Mouse (Mus musculus) adrenal gland, postnatal 10 days (tissue): Measurements from ENCODE around the gene Efcab5. TPM values are rescaled to one million over a fixed set of nuclear protein-coding genes. Genes with fewer than 3 reads are reported as not detected.

Experiments
- DNase-seq: peaks from one replicate; pipeline ENCODE4 v3.0.0; 2021; ENCODE audit warnings: mixed read lengths
- long read RNA-seq, 2 experiments: library from polyadenylated mRNA; stranded (forward); transcript quantifications; one replicate each; pipeline ENCODE4 v2.0.0; 2021
- total RNA-seq, 2 experiments: library from RNA; stranded (reverse); gene quantifications; 2 replicates each; pipeline ENCODE4 v1.2.3; 2021

The Efcab5 gene
- under 1 TPM; 0.18 to 0.60 TPM for total RNA-seq
- long read RNA-seq, experiment 1, result 0 reads
- long read RNA-seq, experiment 2, result 0 reads

DNA sequence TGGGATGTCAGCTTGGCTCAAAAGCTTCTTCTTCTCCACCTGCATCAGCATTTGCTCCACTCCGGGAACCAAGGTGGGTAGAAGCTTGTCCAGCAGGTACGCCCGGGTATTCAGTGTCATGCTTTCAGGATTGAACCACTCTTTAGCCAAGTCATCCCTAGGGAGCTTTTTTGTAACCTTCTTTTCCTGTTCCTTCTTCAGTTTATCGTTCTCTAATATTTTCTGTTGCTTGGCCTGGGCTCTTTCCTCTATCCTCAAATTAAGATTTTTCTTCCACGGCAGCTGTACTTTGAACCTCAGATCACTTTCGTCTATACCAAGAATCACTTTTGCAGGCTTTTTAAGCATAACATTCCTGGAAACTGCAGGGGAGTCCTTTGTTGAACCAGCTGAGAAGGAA lies at the start of gene Efcab5:
TSS of gene Efcab5 (minus strand) at position 101 of the 400 bp plus-strand sequence.
- DNase-seq, result no peak

GRCm38 (mm10) chr11:77235267-77235666 lies 46.5 kb upstream of the Efcab5 start:
- no peak for DNase-seq

DNA sequence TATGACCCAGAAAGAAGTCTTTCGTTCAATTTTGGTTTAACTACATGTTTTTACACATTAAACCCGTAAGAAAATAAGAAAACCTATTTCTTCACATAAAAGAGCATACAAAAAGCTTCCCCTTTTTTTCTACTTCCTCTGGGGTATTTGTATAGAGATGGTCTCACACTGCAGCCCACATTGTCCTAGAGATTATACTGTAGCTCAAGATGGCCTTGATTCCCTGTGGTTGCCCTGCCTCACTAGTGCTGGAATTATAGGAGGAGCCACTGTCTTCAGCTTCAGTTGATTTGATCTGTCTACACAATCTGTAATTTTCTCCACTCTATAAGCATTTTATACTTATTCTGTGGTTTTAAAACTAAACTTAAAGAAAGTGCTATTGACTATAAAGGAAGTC lies 42.7 kb upstream of the Efcab5 start:
- DNase-seq, result no peak

DNA sequence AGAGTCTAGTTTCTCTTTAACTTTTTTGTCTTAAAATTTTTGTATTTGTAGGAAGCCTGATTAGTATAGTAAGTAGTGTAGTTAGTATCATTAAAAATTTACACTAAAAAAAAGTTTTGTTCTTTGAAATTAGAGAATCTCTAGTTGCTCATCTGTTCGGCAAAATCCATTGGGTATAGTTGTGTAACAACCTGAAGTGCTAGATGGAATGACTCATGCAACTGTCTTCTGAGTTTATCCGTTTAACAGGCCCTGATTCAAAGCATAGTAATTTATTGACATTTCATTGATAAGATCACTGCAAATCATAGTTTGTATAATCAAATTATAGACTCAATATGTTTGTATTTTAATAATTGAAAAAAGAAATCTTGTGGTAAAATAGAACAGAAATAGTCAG lies 42.0 kb upstream of the Efcab5 start:
- DNase-seq, result no peak

- no peak for DNase-seq
Observed at GRCm38 (mm10) chr11:77216761-77217130, 28.0 kb upstream of the Efcab5 start.

GRCm38 (mm10) chr11:77215951-77216760 lies 27.4 kb upstream of the Efcab5 start, which contains the start of gene Ssh2:
Ssh2 (plus strand) TSS chr11:77216287.
- peak; percentile 90 for DNase-seq

DNA sequence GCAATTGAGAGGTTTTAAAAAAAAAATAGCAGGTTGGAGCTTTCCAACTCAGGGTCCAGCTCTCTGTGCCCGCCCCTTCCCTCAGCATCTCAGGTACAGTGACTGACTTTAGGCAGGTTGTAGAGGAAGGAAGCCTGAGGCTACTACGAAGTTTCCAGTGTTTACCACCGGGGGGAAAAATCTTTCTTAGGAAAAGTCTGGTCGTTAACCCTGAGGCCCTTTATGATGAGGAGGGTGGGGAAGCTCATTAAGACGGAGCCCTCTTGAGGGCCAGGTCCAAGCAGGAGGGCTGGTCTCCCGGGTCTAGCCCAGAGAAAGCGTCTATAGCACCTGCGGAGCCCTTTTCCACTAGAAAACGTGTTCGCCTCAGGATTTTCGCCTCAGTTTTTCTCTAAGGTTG lies 26.7 kb upstream of the Efcab5 start:
- DNase-seq, result peak; percentile 1

- DNase-seq, result peak; percentile 69
Observed at GRCm38 (mm10) chr11:77214755-77215154, 26.0 kb upstream of the Efcab5 start.

- no peak for DNase-seq
Observed at GRCm38 (mm10) chr11:77214142-77214692, 25.4 kb upstream of the Efcab5 start.

DNA sequence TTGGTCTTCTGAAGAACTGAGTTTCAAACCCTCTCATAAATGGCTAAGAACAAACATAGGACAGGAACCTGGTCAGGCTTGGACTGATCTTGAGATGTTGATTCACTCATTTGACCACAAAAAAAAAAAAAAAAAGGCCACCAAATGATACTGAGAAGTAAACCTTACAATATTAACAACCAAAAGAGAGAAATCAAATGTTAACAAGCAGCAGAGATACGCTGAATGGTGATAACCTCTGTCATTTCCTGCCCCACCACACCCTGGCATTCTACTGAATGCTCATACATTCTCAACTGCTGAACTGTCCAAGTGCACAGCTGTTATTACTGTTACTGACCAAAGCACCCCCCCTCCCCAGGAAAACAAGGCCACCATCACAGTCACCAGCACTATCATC lies 11.9 kb upstream of the Efcab5 start:
- no peak for DNase-seq

DNA sequence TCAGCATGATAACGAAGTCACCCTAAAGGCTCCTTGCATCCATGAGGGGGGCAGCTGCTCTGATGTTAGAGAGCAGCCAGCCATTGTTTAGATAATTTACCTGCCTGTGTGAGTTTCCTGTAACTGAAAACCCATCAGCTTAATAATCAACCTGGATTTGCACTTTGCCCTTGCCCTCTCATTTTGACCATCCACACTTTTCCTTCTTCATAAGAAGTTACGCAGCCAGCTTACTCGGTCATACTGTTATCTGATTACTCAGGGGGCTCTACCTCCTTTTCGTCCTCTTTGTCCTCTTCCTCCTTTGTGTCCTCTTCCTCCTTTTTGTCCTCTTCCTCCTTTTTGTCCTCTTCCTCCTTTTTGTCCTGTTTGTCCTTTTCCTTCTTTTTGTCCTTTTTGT lies 10.9 kb upstream of the Efcab5 start:
- no peak for DNase-seq

- DNase-seq, result no peak
Observed at GRCm38 (mm10) chr11:77196181-77197143, 7.7 kb upstream of the Efcab5 start.

- no peak for DNase-seq
Observed at GRCm38 (mm10) chr11:77195360-77196109, 6.8 kb upstream of the Efcab5 start.

GRCm38 (mm10) chr11:77194762-77195161 lies 6.0 kb upstream of the Efcab5 start:
- no peak for DNase-seq

DNA sequence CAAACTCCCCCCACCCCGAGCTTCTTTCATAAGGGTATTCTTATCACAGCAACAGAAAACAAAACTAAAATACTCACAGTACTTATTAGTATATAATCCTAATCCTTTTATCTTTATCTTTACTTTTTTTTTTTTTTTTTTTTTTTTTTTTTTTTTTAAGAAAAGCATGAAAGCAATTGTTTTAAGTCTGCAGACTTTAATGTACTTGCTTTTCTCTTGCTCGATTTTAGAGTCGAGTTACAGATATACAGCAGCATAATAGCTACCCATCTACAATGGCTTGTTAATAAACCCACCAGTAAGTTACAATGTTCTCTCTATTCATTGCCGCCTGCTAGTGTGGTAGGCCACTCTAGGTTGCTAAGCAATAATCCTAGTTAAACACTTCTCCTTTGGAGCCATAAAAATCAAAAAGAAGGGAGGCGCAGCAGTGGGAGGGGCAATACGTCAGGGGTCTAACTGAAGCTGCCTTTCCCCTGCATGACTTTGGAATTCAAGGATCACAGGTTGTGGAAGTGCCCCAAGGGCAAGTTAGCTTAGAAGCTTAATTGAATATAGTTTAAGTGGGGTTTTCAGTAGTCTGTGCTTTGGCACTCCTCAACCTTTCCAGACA lies 5.3 kb upstream of the Efcab5 start:
- no peak for DNase-seq

DNA sequence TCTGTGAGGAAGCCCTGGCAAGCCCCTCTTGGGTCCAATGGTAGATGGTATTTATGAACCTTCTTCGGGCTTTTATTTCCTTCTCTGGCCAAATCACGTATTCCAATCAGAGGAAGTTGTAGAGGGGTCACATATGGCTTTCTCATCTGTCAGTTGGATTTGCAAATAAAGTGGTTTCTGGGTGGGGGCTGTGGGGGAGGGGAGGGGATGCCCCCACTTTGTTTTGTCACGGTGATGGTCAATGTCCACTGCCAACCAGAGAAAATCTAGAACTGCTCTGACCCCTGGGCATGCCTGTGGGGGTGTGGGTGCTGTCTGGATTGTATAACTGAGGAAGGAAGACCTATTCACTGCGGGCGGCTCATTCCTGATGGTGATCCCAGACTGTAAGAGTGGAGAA lies 4.6 kb upstream of the Efcab5 start:
- DNase-seq, result no peak

GRCm38 (mm10) chr11:77184926-77185325 lies 3.8 kb downstream of the Efcab5 start:
- DNase-seq, result peak; percentile 6

DNA sequence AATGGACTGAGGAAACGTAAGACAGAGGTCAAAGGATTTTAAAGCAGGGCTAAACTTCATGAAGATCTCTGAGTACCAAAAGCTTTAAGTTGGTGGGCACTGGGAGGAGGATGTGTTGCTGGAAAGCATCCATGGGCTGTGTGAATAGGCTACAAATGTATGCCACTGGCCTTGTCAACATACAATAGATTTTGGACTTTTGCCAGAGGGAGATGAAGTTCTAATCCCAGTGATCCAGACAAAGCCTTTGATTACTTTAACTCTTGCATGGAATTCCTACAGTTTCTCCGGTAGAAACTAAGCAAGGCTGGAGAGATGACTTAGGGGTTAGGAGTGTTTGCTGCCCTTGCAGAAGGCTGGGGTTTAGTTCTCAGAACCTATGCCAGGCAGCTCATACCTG lies 6.2 kb downstream of the Efcab5 start:
- DNase-seq, result no peak

- no peak for DNase-seq
Observed at GRCm38 (mm10) chr11:77182041-77182440, 6.7 kb downstream of the Efcab5 start.

- DNase-seq, result no peak
Observed at GRCm38 (mm10) chr11:77181528-77181927, 7.2 kb downstream of the Efcab5 start.

GRCm38 (mm10) chr11:77180886-77181285 lies 7.9 kb downstream of the Efcab5 start:
- DNase-seq, result no peak

DNA sequence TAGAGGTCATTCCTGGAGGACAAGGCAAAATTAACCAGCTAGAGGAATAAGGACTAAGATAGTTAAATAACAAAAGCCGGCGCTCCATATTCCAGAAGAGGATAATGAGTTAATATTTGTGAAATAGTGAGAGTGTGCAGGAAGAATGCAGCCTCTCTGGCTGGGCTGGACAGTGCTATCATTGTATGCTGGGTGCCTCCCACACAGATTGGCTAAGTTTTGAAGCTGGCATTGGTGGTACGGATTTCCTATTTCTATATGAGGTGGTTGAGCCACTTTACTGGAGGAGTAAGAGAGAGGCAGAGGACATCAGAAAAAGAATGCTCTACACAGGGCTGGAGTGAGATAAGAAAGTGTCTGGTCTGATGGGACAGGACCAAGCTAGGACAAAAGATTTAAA lies 9.0 kb downstream of the Efcab5 start:
- no peak for DNase-seq
